Mouse (Mus musculus) midbrain, embryonic 15.5 days (tissue): ENCODE measurements around the gene Rab11fip4. TPM values are rescaled to one million over a fixed set of nuclear protein-coding genes. Genes with fewer than 3 reads are reported as not detected.

ENCODE experiments used
- ATAC-seq: fragments of 200-750 bp; cut with Nextera tagmentation; replicated peaks from 2 replicates; pipeline ENCODE4 v1.8.0; 2017; ENCODE audit warnings: moderate TSS enrichment
- H3K27ac ChIP-seq: fragments of 300-500 bp; sonication (generic); 2 replicates; pipeline ENCODE4 v1.5.1; 2015; ENCODE audit warnings: mild to moderate bottlenecking, inconsistent platforms
- H3K27me3 ChIP-seq: fragments of 300-500 bp; sonication (generic); replicated peaks from 2 replicates; pipeline ENCODE4 v1.6.1; 2015; ENCODE audit warnings: inconsistent platforms
- H3K36me3 ChIP-seq: fragments of 300-500 bp; sonication (generic); replicated peaks from 2 replicates; pipeline ENCODE4 v1.6.1; 2015; ENCODE audit warnings: inconsistent platforms
- H3K4me1 ChIP-seq: fragments of 300-500 bp; sonication (generic); 2 replicates; pipeline ENCODE4 v1.6.1; 2015; ENCODE audit warnings: inconsistent platforms
- H3K4me2 ChIP-seq: fragments of 300-500 bp; sonication (generic); 2 replicates; pipeline ENCODE4 v1.6.1; 2015; ENCODE audit warnings: inconsistent platforms, mild to moderate bottlenecking, moderate library complexity
- H3K4me3 ChIP-seq: fragments of 300-500 bp; sonication (generic); 2 replicates; pipeline ENCODE4 v1.5.1; 2015; ENCODE audit warnings: mild to moderate bottlenecking, inconsistent platforms
- H3K9ac ChIP-seq: fragments of 300-500 bp; sonication (generic); 2 replicates; pipeline ENCODE4 v1.6.1; 2015; ENCODE audit warnings: mild to moderate bottlenecking, inconsistent platforms
- H3K9me3 ChIP-seq: fragments of 300-500 bp; sonication (generic); 2 replicates; pipeline ENCODE4 v1.6.1; 2016; ENCODE audit warnings: inconsistent platforms
- WGBS: fragments of 180-500 bp; shearing (Covaris S2); methylation state at CpG from one replicate; pipeline ENCODE4 v1.1.7; 2015; ENCODE audit warnings: mixed read lengths; 5-methylcytosine and 5-hydroxymethylcytosine counted together
- polyA plus RNA-seq: library from polyadenylated mRNA; unstranded; fragments of >200 nt; fragmentation: Nextera tagmentation; extraction: Ambion mirVana; gene quantifications from 2 replicates; pipeline ENCODE4 v1.2.1, GENCODE M21; 2015

Rab11fip4 gene
- polyA plus RNA-seq, result 29.5 and 32.9 TPM in 2 replicates

- H3K4me1 ChIP-seq, result peaks cover 46% of the 10 kb centered on the region
- H3K4me3 ChIP-seq, result peak within 1 kb of the TSS; percentile 83
- H3K36me3 ChIP-seq, result no peaks in the 10 kb centered on the region
- no peaks in the 10 kb centered on the region for H3K9me3 ChIP-seq
- peak within 1 kb of the TSS; percentile 87 for H3K9ac ChIP-seq
- peak; percentile 79 for ATAC-seq
- H3K4me2 ChIP-seq, result peak within 1 kb of the TSS; percentile 73
- no peaks in the 10 kb centered on the region for H3K27me3 ChIP-seq
- under 1% methylated on average over 69 of the region's 98 CpGs for WGBS
- peak within 1 kb of the TSS; percentile 90 for H3K27ac ChIP-seq
Observed at GRCm38 (mm10) chr11:79590664-79591590, at the start of gene Rab11fip4. TSS of gene Rab11fip4 (plus strand) at chr11:79591212.

GRCm38 (mm10) chr11:79552622-79553021 lies 38.4 kb upstream of the Rab11fip4 start:
- no peaks in the 10 kb centered on the region for H3K4me1 ChIP-seq
- no peaks in the 10 kb centered on the region for H3K27me3 ChIP-seq
- H3K36me3 ChIP-seq, result peaks cover 40% of the 10 kb centered on the region
- ATAC-seq, result no peak
- H3K9me3 ChIP-seq, result no peaks in the 10 kb centered on the region
- WGBS, result 89% methylated on average over 1 of the region's 1 CpGs
- no peak overlapping the region for H3K27ac ChIP-seq
- H3K4me3 ChIP-seq, result no peak overlapping the region
- no peak overlapping the region for H3K4me2 ChIP-seq
- H3K9ac ChIP-seq, result no peak overlapping the region

- 93% methylated on average over 4 of the region's 4 CpGs for WGBS
- no peak overlapping the region for H3K4me2 ChIP-seq
- H3K4me1 ChIP-seq, result no peaks in the 10 kb centered on the region
- peaks cover 37% of the 10 kb centered on the region for H3K36me3 ChIP-seq
- no peak overlapping the region for H3K9ac ChIP-seq
- no peak for ATAC-seq
- no peaks in the 10 kb centered on the region for H3K27me3 ChIP-seq
- H3K27ac ChIP-seq, result no peak overlapping the region
- H3K9me3 ChIP-seq, result no peaks in the 10 kb centered on the region
- H3K4me3 ChIP-seq, result no peak overlapping the region
Observed at GRCm38 (mm10) chr11:79560536-79560935, 30.5 kb upstream of the Rab11fip4 start.

GRCm38 (mm10) chr11:79563493-79563892 lies 27.5 kb upstream of the Rab11fip4 start:
- H3K27me3 ChIP-seq, result no peaks in the 10 kb centered on the region
- 96% methylated on average over 7 of the region's 7 CpGs for WGBS
- no peaks in the 10 kb centered on the region for H3K4me1 ChIP-seq
- no peak overlapping the region for H3K4me2 ChIP-seq
- H3K36me3 ChIP-seq, result peaks cover 45% of the 10 kb centered on the region
- no peak overlapping the region for H3K9ac ChIP-seq
- no peaks in the 10 kb centered on the region for H3K9me3 ChIP-seq
- ATAC-seq, result no peak
- no peak overlapping the region for H3K4me3 ChIP-seq
- H3K27ac ChIP-seq, result no peak overlapping the region

DNA sequence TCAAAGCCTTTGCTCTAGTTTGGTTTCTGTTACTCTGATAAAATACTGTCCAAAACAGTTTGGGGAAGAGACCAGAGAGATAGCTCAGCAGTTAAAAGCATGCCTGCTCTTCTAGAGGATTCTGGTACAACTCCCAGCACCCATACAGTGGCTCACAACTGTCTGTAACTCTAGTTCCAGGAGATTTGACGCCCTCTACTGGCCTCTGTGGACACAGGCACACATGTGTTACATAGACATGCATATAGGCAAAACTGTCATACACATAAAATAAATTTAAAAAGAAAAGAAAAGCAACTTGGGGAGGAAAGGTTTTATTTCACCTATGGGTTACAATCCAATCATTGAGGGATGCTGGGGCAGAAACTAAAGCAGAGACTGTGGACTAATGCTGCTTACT lies 24.1 kb upstream of the Rab11fip4 start:
- Histone ChIP-seq H3K4me2 (no peak overlapping the region), H3K4me1 (no peaks in the 10 kb centered on the region), H3K9ac (no peak overlapping the region), H3K27me3 (no peaks in the 10 kb centered on the region), H3K36me3 (peaks cover 53% of the 10 kb centered on the region), H3K4me3 (no peak overlapping the region), H3K27ac (no peak overlapping the region), H3K9me3 (no peaks in the 10 kb centered on the region)
- ATAC-seq, result no peak
- WGBS, result 72% methylated on average over 1 of the region's 1 CpGs

- no peaks in the 10 kb centered on the region for H3K9me3 ChIP-seq
- no peak overlapping the region for H3K27ac ChIP-seq
- peaks cover 49% of the 10 kb centered on the region for H3K36me3 ChIP-seq
- no peak overlapping the region for H3K4me2 ChIP-seq
- no peak overlapping the region for H3K9ac ChIP-seq
- no peak overlapping the region for H3K4me3 ChIP-seq
- no peak for ATAC-seq
- no peaks in the 10 kb centered on the region for H3K4me1 ChIP-seq
- H3K27me3 ChIP-seq, result no peaks in the 10 kb centered on the region
- WGBS, result 92% methylated on average over 11 of the region's 11 CpGs
Observed at GRCm38 (mm10) chr11:79568197-79568911, 22.7 kb upstream of the Rab11fip4 start.

DNA sequence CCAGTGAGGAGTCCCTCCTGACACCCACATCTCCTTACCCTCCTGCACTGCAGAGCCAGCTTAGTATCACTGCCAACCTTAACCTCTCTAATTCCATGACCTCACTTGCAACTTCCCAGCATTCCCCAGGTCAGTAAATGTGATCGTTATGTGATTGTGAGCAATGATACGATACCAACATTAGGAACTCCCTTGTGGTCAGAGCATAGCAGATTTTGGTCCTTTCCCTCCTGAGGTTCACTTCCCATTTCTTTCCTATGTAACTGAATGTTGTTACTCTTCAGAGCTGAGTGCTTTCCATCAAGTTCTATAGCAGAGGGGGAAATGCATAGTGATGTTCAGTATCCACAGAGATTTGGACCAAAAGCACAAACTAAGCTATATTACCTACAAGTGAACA lies 20.7 kb upstream of the Rab11fip4 start:
- ATAC-seq, result no peak
- H3K27ac ChIP-seq, result no peak overlapping the region
- no peaks in the 10 kb centered on the region for H3K27me3 ChIP-seq
- H3K4me1 ChIP-seq, result no peaks in the 10 kb centered on the region
- WGBS, result 91% methylated on average over 2 of the region's 2 CpGs
- H3K36me3 ChIP-seq, result peaks cover 46% of the 10 kb centered on the region
- no peaks in the 10 kb centered on the region for H3K9me3 ChIP-seq
- no peak overlapping the region for H3K4me3 ChIP-seq
- no peak overlapping the region for H3K4me2 ChIP-seq
- no peak overlapping the region for H3K9ac ChIP-seq

GRCm38 (mm10) chr11:79573836-79574235 lies 17.2 kb upstream of the Rab11fip4 start:
- H3K9me3 ChIP-seq, result no peaks in the 10 kb centered on the region
- no peak overlapping the region for H3K27ac ChIP-seq
- WGBS, result 60% methylated on average over 3 of the region's 3 CpGs
- H3K4me3 ChIP-seq, result no peak overlapping the region
- H3K4me1 ChIP-seq, result no peaks in the 10 kb centered on the region
- H3K9ac ChIP-seq, result no peak overlapping the region
- H3K4me2 ChIP-seq, result no peak overlapping the region
- ATAC-seq, result no peak
- H3K27me3 ChIP-seq, result no peaks in the 10 kb centered on the region
- H3K36me3 ChIP-seq, result peaks cover 26% of the 10 kb centered on the region

- Histone ChIP-seq H3K27ac (no peak overlapping the region), H3K9ac (no peak overlapping the region), H3K4me2 (no peak overlapping the region), H3K4me3 (no peak overlapping the region), H3K4me1 (no peaks in the 10 kb centered on the region), H3K27me3 (no peaks in the 10 kb centered on the region), H3K9me3 (no peaks in the 10 kb centered on the region), H3K36me3 (peaks cover 20% of the 10 kb centered on the region)
- WGBS, result 90% methylated on average over 14 of the region's 14 CpGs
- no peak for ATAC-seq
Observed at GRCm38 (mm10) chr11:79575383-79576073, 15.5 kb upstream of the Rab11fip4 start.

- no peak for ATAC-seq
- Histone ChIP-seq H3K27ac (no peak overlapping the region), H3K4me3 (no peak overlapping the region), H3K4me2 (no peak overlapping the region), H3K36me3 (peaks cover 7% of the 10 kb centered on the region; the same call in 1 of the 2 replicates), H3K9me3 (no peaks in the 10 kb centered on the region), H3K9ac (no peak overlapping the region), H3K27me3 (no peaks in the 10 kb centered on the region), H3K4me1 (no peaks in the 10 kb centered on the region)
- WGBS, result 49% methylated on average over 5 of the region's 5 CpGs
Observed at GRCm38 (mm10) chr11:79577741-79578140, 13.3 kb upstream of the Rab11fip4 start.

- 55% methylated on average over 4 of the region's 4 CpGs for WGBS
- Histone ChIP-seq H3K4me3 (no peak overlapping the region), H3K27ac (no peak overlapping the region), H3K9me3 (no peaks in the 10 kb centered on the region), H3K9ac (no peak overlapping the region), H3K4me2 (no peak overlapping the region), H3K4me1 (no peaks in the 10 kb centered on the region), H3K27me3 (no peaks in the 10 kb centered on the region), H3K36me3 (peaks cover 1% of the 10 kb centered on the region; the same call in 1 of the 2 replicates)
- no peak for ATAC-seq
Observed at GRCm38 (mm10) chr11:79580660-79581059, 10.4 kb upstream of the Rab11fip4 start.

- no peaks in the 10 kb centered on the region for H3K27me3 ChIP-seq
- no peak overlapping the region for H3K4me2 ChIP-seq
- no peak overlapping the region for H3K9ac ChIP-seq
- H3K36me3 ChIP-seq, result no peaks in the 10 kb centered on the region; the same call in 1 of the 2 replicates
- H3K27ac ChIP-seq, result no peak overlapping the region
- no peak overlapping the region for H3K4me3 ChIP-seq
- H3K9me3 ChIP-seq, result no peaks in the 10 kb centered on the region
- no peak for ATAC-seq
- H3K4me1 ChIP-seq, result no peaks in the 10 kb centered on the region
- 86% methylated on average over 6 of the region's 6 CpGs for whole genome bisulfite sequencing
Observed at GRCm38 (mm10) chr11:79581257-79581656, 9.8 kb upstream of the Rab11fip4 start.
